Comparison of ENCODE assay signal across 9 mouse cellular contexts in genomic region chr17:47174748-47175215, GRCm38 (mm10).
A peak's percentile ranks its signal among the peaks of the same experiment; 100 is the strongest.
DNase-seq lines count a peak whose midpoint lies in the region; ATAC-seq and TF ChIP-seq lines count a peak whose summit lies in the region.
"Had no signal": no experiment of that assay in that cellular context is flagged by ENCODE, and none has a peak within 500 bp of the region (broad histone marks: within the 10 kb centered on the region; RNA-seq: fewer than 3 reads in every experiment).

No protein-coding gene starts in this region.

- H3K27ac ChIP-seq in gastrocnemius, adult 2 months, result peak overlapping the region; percentile 76
- H3K27ac ChIP-seq in intestine, embryonic 15.5 days, result 0 out of 2 replicates have a peak overlapping the region, but pooled peaks have one; percentile 23
- H3K27ac ChIP-seq: limb, embryonic 12.5 days had no signal

- 21% methylated on average over 12 of the region's 12 CpGs for WGBS in intestine, embryonic 15.5 days

- H3K9ac ChIP-seq in intestine, embryonic 15.5 days, result no peak overlapping the region
- H3K9ac ChIP-seq: limb, embryonic 12.5 days had no signal

- no peaks in the 10 kb centered on the region for H3K36me3 ChIP-seq in intestine, embryonic 15.5 days

- H3K4me2 ChIP-seq in intestine, embryonic 15.5 days (replicated peaks), result peak overlapping the region; percentile 53
- H3K4me2 ChIP-seq: limb, embryonic 12.5 days had no signal

- no peaks in the 10 kb centered on the region for H3K27me3 ChIP-seq in intestine, embryonic 15.5 days (replicated peaks)
- H3K27me3 ChIP-seq: limb, embryonic 12.5 days had no signal

- intact Hi-C loops in gastrocnemius, adult 2 months (cut with DNase I), result no loop called here

- H3K4me1 ChIP-seq in intestine, embryonic 15.5 days (replicated peaks), result peaks cover 37% of the 10 kb centered on the region

- peak; percentile 25 to 32 for DNase-seq in spleen, adult 18-20 months
- DNase-seq in spleen, adult 12 weeks (ENCODE audit: low spot score), result no peak
- peak; percentile 87 for DNase-seq in gastrocnemius, adult 2 months
- DNase-seq in liver, result peak; percentile 78
- DNase-seq in ovary, adult 18-20 months (ENCODE audit: low spot score), result peak; percentile 90
- DNase-seq in yolk sac, embryonic 10.5 days (ENCODE audit: low spot score), result peak; percentile 50

- TF ChIP-seq CTCF in gastrocnemius, adult 2 months (IDR thresholded peaks at IDR 0.05), result no peak

- H3K9me3 ChIP-seq in intestine, embryonic 15.5 days, result no peaks in the 10 kb centered on the region
- H3K9me3 ChIP-seq: limb, embryonic 12.5 days had no signal

- peak; percentile 90 for ATAC-seq in intestine, embryonic 15.5 days
- ATAC-seq in cerebellum, adult (ENCODE audit: insufficient number of reproducible peaks, low FRiP score, low TSS enrichment), result no peak

- peak overlapping the region; percentile 65 for H3K4me3 ChIP-seq in gastrocnemius, adult 2 months
- peak overlapping the region; percentile 24 for H3K4me3 ChIP-seq in intestine, embryonic 15.5 days (replicated peaks)
- H3K4me3 ChIP-seq: limb, embryonic 12.5 days had no signal
